Mouse (Mus musculus): ENCODE data around the gene Tbx5.

- no peak for TF ChIP-seq GATA1 (IDR thresholded peaks at IDR 0.05; ENCODE audit: borderline replicate concordance, low read length)
- no peak for TF ChIP-seq FLI1 (IDR thresholded peaks at IDR 0.05; ENCODE audit: low read length)
Observed at GRCm38 (mm10) chr5:119798261-119798660, 34.2 kb upstream of the Tbx5 start.
